Mouse (Mus musculus): Measurements from ENCODE around the gene Cpd. TPM values are rescaled to one million over a fixed set of nuclear protein-coding genes. Genes with fewer than 3 reads are reported as not detected.

Cpd gene
- total RNA-seq (2023; ENCODE audit: inconsistent age), result 1.0 to 2.2 TPM (median 2.0 TPM) in 4 replicates

GRCm38 (mm10) chr11:76846878-76847222, at the start of gene Cpd:
Gene Cpd, minus strand, starts transcription at chr11:76847018.

GRCm38 (mm10) chr11:76763053-76763740, 83.6 kb downstream of the Cpd start, which contains the start of gene Gosr1:
Gene Gosr1, minus strand, starts transcription at chr11:76763579.

Other genes starting within 250 kb of the Cpd start
- 27.9 to 30.4 TPM (median 29.8 TPM) in 4 replicates for gene Abr, start 224.7 kb downstream of the Cpd start, total RNA-seq (2023; ENCODE audit: inconsistent age)
- not detected in 4 replicates for gene Bhlha9, start 174.5 kb downstream of the Cpd start, total RNA-seq (2023; ENCODE audit: inconsistent age)
- not detected in 4 replicates for gene Trarg1, start 167.2 kb downstream of the Cpd start, total RNA-seq (2023; ENCODE audit: inconsistent age)
- 38.1 to 49.8 TPM (median 45.2 TPM) in 4 replicates for gene Gosr1, start 83.4 kb downstream of the Cpd start, total RNA-seq (2023; ENCODE audit: inconsistent age)
- not detected in 4 replicates for gene Tmigd1, start 55.1 kb upstream of the Cpd start, total RNA-seq (2023; ENCODE audit: inconsistent age)
- 42.4 to 55.2 TPM (median 46.8 TPM) in 4 replicates for gene Blmh, start 77.8 kb upstream of the Cpd start, total RNA-seq (2023; ENCODE audit: inconsistent age)
- 0.42 to 0.86 TPM in 2 of 4 replicates, not detected in the others for gene Slc6a4, start 151.6 kb upstream of the Cpd start, total RNA-seq (2023; ENCODE audit: inconsistent age)
- gene Nsrp1, start 231.4 kb upstream of the Cpd start, total RNA-seq (2023; ENCODE audit: inconsistent age), result 25.7 to 32.4 TPM (median 30.3 TPM) in 4 replicates